Mouse (Mus musculus): Measurements from ENCODE around the gene Mex3a. TPM values are rescaled to one million over a fixed set of nuclear protein-coding genes. Genes with fewer than 3 reads are reported as not detected.

Gene Mex3a
- total RNA-seq, 2 experiments from 2014 or later = 0.64 to 1.6 TPM

- DNase-seq = no peak
- intact Hi-C loops (cut with DNase I; ENCODE audit: low total_unique reads) = no loop called here
Measured at GRCm38 (mm10) chr3:88590246-88590645, 58.1 kb downstream of the Mex3a start.

Small RNAs within 50 kb of the gene (microRNA-seq; reads per million reads assigned to microRNA genes)
- gene Mir1905 = 0 reads per million in 2 experiments

Other genes with a start within 250 kb of the Mex3a start
- gene Gm38392, start 245.2 kb upstream of the Mex3a start, total RNA-seq (2021) = under 1 TPM; 0.35 to 0.44 TPM
- gene Tsacc, start 235.4 kb upstream of the Mex3a start, total RNA-seq (2021) = 1 to 10 TPM; 5.8 to 8.5 TPM
- 100 to 1,000 TPM; 132 to 151 TPM for gene Cct3, start 235.3 kb upstream of the Mex3a start, total RNA-seq (2021)
- gene Glmp, start 207.4 kb upstream of the Mex3a start, total RNA-seq (2021) = 10 to 100 TPM; 50.4 to 52.3 TPM
- 1 to 10 TPM; 1.8 to 2.1 TPM for gene Tmem79, start 196.2 kb upstream of the Mex3a start, total RNA-seq (2021)
- 10 to 100 TPM; 29.2 to 32.4 TPM for gene Smg5, start 196.1 kb upstream of the Mex3a start, total RNA-seq (2021)
- gene Paqr6, start 167.8 kb upstream of the Mex3a start, total RNA-seq (2021) = 1 to 10 TPM in 1 of 2 experiments, under 1 TPM in 1; 0.22 to 1.5 TPM
- not detected for gene Bglap3, start 159.7 kb upstream of the Mex3a start, total RNA-seq (2021)
- not detected for gene Bglap2, start 153.7 kb upstream of the Mex3a start, total RNA-seq (2021)
- gene Bglap, start 147.9 kb upstream of the Mex3a start, total RNA-seq (2021) = not detected
- 10 to 100 TPM; 30.1 to 31.9 TPM for gene Pmf1, start 122.1 kb upstream of the Mex3a start, total RNA-seq (2021)
- 10 to 100 TPM; 11.4 to 11.9 TPM for gene Slc25a44, start 107.3 kb upstream of the Mex3a start, total RNA-seq (2021)
- gene Sema4a, start 71.2 kb upstream of the Mex3a start, total RNA-seq (2021) = 1 to 10 TPM; 2.1 to 2.2 TPM
- gene Lmna, start 22.4 kb upstream of the Mex3a start, total RNA-seq (2021) = 100 to 1,000 TPM; 125 to 161 TPM
- not detected for gene Rab25, start 15.9 kb downstream of the Mex3a start, total RNA-seq (2021)
- gene Lamtor2, start 20.7 kb downstream of the Mex3a start, total RNA-seq (2021) = 10 to 100 TPM; 78.3 to 80.4 TPM
- gene Ubqln4, start 21.4 kb downstream of the Mex3a start, total RNA-seq (2021) = 10 to 100 TPM; 42.0 to 45.5 TPM
- 10 to 100 TPM; 80.7 to 98.2 TPM for gene Ssr2, start 43.5 kb downstream of the Mex3a start, total RNA-seq (2021)
- 10 to 100 TPM; 42.5 to 48.1 TPM for gene Arhgef2, start 73.6 kb downstream of the Mex3a start, total RNA-seq (2021)
- gene Rxfp4, start 120.7 kb downstream of the Mex3a start, total RNA-seq (2021) = not detected
- 10 to 100 TPM; 18.0 to 20.8 TPM for gene Khdc4, start 153.4 kb downstream of the Mex3a start, total RNA-seq (2021)
- 10 to 100 TPM; 17.3 to 21.4 TPM for gene Rit1, start 184.4 kb downstream of the Mex3a start, total RNA-seq (2021)
- 1 to 10 TPM; 3.7 to 4.2 TPM for gene Syt11, start 242.8 kb downstream of the Mex3a start, total RNA-seq (2021)

All from gastrocnemius, postnatal 14 days (tissue).